Mouse (Mus musculus): Measurements from ENCODE around the gene Slc9c1.

Gene Slc9c1

DNA sequence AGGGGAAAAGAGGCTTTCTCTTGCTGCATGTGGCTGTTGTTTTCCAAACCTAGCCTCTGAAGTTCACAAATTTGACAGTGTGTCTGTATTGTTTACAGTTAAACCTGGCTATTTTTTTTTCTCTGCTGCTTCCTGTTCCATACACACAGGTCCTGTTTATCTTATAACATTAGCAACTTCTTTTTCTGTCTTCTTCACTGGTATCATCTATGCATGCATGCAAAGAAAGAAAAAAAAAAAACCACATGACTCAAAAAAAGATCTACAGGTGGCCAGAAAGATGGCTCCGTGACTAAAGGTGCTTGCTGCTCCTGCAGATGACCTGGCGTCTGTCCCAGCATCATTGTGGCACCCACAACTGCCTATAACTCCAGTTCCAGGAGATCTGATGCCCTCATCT lies 90.2 kb downstream of the Slc9c1 start:
- no peak for DNase-seq (ENCODE audit: low spot score)

GRCm38 (mm10) chr16:45629497-45630105 lies 94.5 kb downstream of the Slc9c1 start:
- DNase-seq (ENCODE audit: low spot score) = no peak

DNA sequence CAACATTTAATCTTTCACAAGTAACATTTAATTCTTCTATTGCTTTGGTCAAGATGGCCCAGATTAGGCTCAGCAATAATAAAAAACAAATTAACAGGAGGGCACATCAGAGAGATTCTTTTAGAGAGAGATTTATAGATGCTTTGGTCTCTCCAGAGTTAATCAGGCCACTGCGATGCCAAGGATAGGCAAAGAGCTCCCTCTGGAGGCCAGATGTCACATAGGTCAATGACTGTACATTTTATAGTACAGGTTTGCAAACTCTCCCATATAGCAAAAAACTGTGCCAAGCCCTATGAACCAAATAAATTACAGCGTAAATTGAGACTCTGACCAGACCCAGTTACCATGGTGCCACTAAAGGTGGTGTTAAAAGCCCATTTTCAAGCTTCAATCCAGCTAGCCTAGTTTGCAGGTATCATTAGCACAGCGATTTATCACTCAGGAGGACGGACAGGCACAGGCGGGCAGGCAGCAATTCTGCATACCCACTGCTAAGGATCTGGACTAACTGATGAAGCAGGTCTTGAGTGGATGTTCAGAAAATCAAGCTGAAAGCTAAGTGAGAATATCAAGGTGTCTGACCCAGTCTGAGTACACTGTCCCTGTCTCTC lies 95.3 kb downstream of the Slc9c1 start:
- peak; percentile 62 for DNase-seq (ENCODE audit: low spot score)

- DNase-seq (ENCODE audit: low spot score) = no peak
Measured at GRCm38 (mm10) chr16:45632420-45632819, 97.3 kb downstream of the Slc9c1 start.

DNA sequence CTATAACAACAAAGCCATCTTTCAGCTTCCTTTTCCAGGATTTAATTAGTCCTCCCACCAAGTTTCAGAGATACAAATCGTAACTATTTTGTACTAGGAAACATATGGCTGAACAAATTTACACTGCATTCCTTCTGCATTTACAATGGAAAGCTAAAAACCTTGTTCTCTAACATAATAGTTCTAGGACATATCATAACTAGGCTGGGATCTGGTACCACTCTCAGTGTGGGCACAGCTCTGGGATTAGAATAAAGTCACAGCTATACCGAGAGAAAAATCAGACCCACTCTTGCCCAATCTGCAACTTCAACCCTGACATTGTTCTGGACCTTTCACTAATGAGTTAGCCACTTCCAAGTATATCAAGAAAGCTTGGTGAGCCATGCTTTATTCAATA lies 100.7 kb downstream of the Slc9c1 start:
- DNase-seq (ENCODE audit: low spot score) = no peak

DNA sequence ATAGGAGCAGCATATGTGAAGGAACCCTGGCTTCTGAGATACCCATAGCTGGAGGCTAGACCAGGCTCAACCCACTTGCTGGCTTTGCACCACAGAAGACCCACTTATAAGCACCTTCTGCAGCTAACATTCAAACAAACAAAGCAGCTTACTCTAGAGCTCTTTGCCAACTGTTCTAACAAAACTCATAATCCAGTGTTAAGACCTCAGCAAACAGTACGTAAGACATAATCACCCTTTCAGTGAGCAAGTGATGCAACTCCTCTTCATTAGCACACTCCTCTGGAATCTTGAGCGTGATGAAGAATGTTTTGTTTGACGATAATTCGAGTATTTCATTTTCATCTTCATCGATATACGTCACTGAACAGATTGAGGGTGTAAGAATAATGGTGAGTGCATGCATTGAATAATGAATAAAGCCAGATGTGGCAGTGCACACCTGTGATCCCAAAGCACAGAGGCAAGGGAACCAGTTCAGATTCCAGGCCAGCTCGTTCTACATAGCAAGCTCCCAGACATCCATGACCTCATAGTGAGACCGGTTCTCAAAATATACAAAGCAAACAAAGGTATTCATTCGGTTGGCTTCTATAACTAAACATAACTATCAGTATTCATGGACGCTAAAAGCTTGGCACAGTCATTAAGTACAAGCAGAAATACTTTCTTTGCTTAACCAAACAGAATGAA lies 105.1 kb downstream of the Slc9c1 start:
- no peak for DNase-seq (ENCODE audit: low spot score)

DNA sequence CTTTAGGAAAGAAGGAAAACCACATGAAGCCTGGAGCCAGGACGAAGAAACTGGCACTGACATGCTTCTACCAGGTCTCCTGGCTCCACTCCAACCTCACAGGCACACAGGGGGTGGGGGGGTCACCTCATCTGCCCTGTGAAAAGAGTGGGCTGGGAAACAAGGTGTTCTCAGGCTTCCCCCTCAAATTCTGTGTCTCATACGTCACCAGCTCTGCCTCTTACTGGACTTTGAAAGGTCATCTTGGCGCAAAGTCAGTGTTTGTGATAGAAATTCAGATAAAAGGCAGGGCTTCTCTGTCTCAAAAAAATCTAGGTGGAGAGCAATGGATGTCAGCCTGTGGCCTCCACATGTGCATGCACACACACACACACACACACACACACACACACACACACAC lies 106.2 kb downstream of the Slc9c1 start:
- no peak for DNase-seq (ENCODE audit: low spot score)

- no peak for DNase-seq (ENCODE audit: low spot score)
Measured at GRCm38 (mm10) chr16:45643944-45644343, 108.8 kb downstream of the Slc9c1 start.

DNA sequence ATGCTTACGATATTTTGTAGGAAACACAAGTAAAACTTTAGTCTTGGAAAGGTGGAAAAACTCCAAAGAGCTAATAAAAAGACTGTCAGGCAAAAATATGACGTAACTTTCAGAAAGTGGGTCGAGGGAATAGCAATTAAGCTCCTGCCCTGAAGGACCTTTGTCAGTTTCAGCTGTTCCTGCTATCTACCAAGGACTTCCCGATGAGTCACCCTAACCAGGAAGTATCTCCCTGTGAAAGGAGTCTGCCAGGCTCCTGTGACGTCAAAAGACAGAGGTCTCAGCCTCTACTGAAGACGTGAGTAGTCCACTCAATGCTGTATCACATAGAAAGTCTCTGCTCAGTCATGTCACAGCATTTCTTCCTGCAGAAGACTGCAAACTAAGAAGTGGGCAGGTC lies 109.3 kb downstream of the Slc9c1 start:
- no peak for DNase-seq (ENCODE audit: low spot score)

DNA sequence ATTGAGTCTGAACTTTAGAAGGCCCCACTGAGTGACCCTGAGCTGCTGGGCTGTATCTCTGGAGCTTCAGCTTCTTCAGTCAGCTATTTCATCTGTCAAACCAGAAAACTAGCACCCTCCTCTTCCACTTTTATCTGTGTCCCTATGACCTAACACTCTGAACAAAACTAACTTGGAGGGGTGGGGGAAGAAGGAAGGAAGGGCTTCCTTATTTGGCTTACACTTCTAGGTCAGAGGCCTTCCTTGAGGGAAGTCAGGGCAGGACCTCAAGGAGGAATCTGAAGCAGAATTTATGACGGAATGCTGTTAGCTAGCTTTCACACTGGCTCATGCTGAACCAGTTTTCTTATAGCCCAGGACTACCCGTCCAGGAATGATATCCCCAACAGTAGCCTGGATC lies 116.4 kb downstream of the Slc9c1 start:
- DNase-seq (ENCODE audit: low spot score) = no peak

- DNase-seq (ENCODE audit: low spot score) = no peak
Measured at GRCm38 (mm10) chr16:45653009-45653933, 118.2 kb downstream of the Slc9c1 start.

DNA sequence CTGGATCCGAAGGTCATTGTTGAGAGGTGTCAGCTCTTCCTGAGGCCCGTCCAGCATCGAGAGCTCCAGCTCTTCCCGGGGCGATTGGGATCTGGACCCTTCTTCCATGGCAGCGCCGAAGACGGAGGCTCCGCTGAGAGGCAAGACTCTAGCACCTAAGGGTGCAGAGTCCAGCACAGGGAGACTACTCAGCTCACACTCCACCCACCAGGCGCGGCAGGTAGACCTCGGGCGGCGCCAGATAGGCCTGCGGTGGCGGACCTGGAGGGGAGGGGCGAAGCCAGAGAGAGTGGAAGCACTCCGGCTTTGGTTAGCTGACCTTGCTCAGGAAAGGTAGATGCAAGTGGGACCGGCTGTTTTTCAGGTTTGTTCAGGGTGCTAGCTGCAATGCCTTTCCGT lies 118.8 kb downstream of the Slc9c1 start, which contains the start of gene BC016579:
BC016579 (minus strand) TSS at position 135 of the 399 bp plus-strand sequence.
- no peak for DNase-seq (ENCODE audit: low spot score)

GRCm38 (mm10) chr16:45654465-45654864 lies 119.4 kb downstream of the Slc9c1 start:
- DNase-seq (ENCODE audit: low spot score) = no peak

Measured in ovary, postnatal 14 days (tissue).